Mouse (Mus musculus): ENCODE measurements around the gene Fxyd1. TPM values are rescaled to one million over a fixed set of nuclear protein-coding genes. Genes with fewer than 3 reads are reported as not detected.
A peak's percentile ranks its signal among the peaks of the same experiment; 100 is the strongest.

Fxyd1 gene
- polyA plus RNA-seq (2012; rRNA removed), result 127 and 169 TPM in 2 replicates

- DNase-seq (ENCODE audit: extremely low spot score in 1 of 2, low spot score in 1 of 2), result no peak
Measured at GRCm38 (mm10) chr7:31057071-31057470, at the start of gene Fxyd1. TSS of gene Fxyd1 (minus strand) at chr7:31057199.

GRCm38 (mm10) chr7:31106166-31106565, 49.2 kb upstream of the Fxyd1 start:
- no peak for DNase-seq (ENCODE audit: extremely low spot score in 1 of 2, low spot score in 1 of 2)

- DNase-seq (ENCODE audit: extremely low spot score in 1 of 2, low spot score in 1 of 2), result peak in 1 of 2 experiments; percentile 75
Measured at GRCm38 (mm10) chr7:31105061-31105768, 48.2 kb upstream of the Fxyd1 start.

- no peak for DNase-seq (ENCODE audit: extremely low spot score in 1 of 2, low spot score in 1 of 2)
Measured at GRCm38 (mm10) chr7:31100786-31101185, 43.8 kb upstream of the Fxyd1 start.

- DNase-seq (ENCODE audit: extremely low spot score in 1 of 2, low spot score in 1 of 2), result no peak
Measured at GRCm38 (mm10) chr7:31099612-31099982, 42.6 kb upstream of the Fxyd1 start.

GRCm38 (mm10) chr7:31098697-31099611, 42.0 kb upstream of the Fxyd1 start:
- no peak for DNase-seq (ENCODE audit: extremely low spot score in 1 of 2, low spot score in 1 of 2)

GRCm38 (mm10) chr7:31097583-31098248, 40.7 kb upstream of the Fxyd1 start:
- DNase-seq (ENCODE audit: extremely low spot score in 1 of 2, low spot score in 1 of 2), result peak; percentile 72 to 97

GRCm38 (mm10) chr7:31096892-31097564, 40.0 kb upstream of the Fxyd1 start:
- DNase-seq (ENCODE audit: extremely low spot score in 1 of 2, low spot score in 1 of 2), result no peak

- DNase-seq (ENCODE audit: extremely low spot score in 1 of 2, low spot score in 1 of 2), result no peak
Measured at GRCm38 (mm10) chr7:31094774-31095501, 37.9 kb upstream of the Fxyd1 start.

GRCm38 (mm10) chr7:31089721-31090120, 32.7 kb upstream of the Fxyd1 start:
- no peak for DNase-seq (ENCODE audit: extremely low spot score in 1 of 2, low spot score in 1 of 2)

- no peak for DNase-seq (ENCODE audit: extremely low spot score in 1 of 2, low spot score in 1 of 2)
Measured at GRCm38 (mm10) chr7:31088206-31088605, 31.2 kb upstream of the Fxyd1 start.

GRCm38 (mm10) chr7:31087262-31087661, 30.3 kb upstream of the Fxyd1 start:
- DNase-seq (ENCODE audit: extremely low spot score in 1 of 2, low spot score in 1 of 2), result no peak

GRCm38 (mm10) chr7:31086175-31086755, 29.3 kb upstream of the Fxyd1 start:
- no peak for DNase-seq (ENCODE audit: extremely low spot score in 1 of 2, low spot score in 1 of 2)

- peak; percentile 50 to 55 for DNase-seq (ENCODE audit: extremely low spot score in 1 of 2, low spot score in 1 of 2)
Measured at GRCm38 (mm10) chr7:31085171-31085570, 28.2 kb upstream of the Fxyd1 start.

- no peak for DNase-seq (ENCODE audit: extremely low spot score in 1 of 2, low spot score in 1 of 2)
Measured at GRCm38 (mm10) chr7:31084140-31084539, 27.1 kb upstream of the Fxyd1 start.

GRCm38 (mm10) chr7:31082831-31083588, 26.0 kb upstream of the Fxyd1 start:
- DNase-seq (ENCODE audit: extremely low spot score in 1 of 2, low spot score in 1 of 2), result peak in 1 of 2 experiments; percentile 47

GRCm38 (mm10) chr7:31082106-31082505, 25.1 kb upstream of the Fxyd1 start:
- no peak for DNase-seq (ENCODE audit: extremely low spot score in 1 of 2, low spot score in 1 of 2)

GRCm38 (mm10) chr7:31081106-31081505, 24.1 kb upstream of the Fxyd1 start:
- no peak for DNase-seq (ENCODE audit: extremely low spot score in 1 of 2, low spot score in 1 of 2)

- no peak for DNase-seq (ENCODE audit: extremely low spot score in 1 of 2, low spot score in 1 of 2)
Measured at GRCm38 (mm10) chr7:31080611-31081010, 23.6 kb upstream of the Fxyd1 start.

Data from frontal cortex, adult 2 months (tissue).